Mouse (Mus musculus): ENCODE measurements around the gene Ksr1. TPM values are rescaled to one million over a fixed set of nuclear protein-coding genes. Genes with fewer than 3 reads are reported as not detected.

The Ksr1 gene
- polyA plus RNA-seq, 1 experiment, result 21.9 TPM

DNA sequence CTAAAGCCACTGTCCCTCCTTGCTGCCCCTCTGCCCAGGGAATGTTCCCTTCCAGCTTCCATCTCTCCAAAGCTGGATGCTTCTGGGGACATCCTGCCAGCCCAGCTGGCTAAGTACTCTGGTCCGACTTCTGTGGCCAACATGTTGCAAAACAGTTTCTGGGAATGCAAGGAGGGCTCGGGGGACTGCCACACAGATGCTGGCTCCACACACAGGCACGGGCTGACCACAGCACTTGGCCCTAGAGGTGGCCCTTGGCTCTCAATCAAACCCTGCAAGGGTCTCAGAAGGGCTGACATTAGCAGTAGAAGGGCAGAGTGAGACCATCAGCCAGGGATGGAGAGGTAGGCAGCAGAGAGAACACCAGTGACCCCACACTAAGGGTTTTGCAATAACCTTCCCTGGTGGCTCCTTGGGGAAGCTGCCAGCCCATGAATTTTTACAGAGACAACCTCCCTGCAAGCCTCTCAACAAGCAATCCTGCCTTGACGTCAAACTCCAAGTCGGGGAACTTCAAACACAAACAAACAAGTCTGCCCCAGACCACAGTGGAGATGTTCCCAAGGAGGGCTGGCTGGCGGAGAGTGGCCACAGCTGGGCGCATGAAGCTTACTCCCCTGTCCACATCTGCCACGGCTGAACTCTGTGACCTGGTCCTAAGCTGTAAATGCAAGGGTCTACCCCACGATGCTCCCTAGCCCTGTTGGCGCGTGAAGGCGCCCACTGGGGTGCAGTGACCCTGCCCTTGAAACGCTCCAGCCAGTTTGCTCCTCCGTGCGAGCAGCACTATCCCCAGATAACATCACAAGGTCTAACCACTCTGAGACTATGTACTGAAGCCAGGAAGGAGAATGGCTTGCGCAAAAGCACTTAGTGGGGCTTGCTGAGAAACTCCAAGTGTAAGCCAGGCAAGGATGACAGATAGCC is 65.0 kb downstream of the Ksr1 start:
- TF ChIP-seq POLR2A (IDR thresholded peaks at IDR 0.05; ENCODE audit: borderline replicate concordance, extremely low read depth, low read depth, low read length) (no peak), CTCF (IDR thresholded peaks at IDR 0.05; ENCODE audit: insufficient read depth, low read length) (no peak)
- no peak overlapping the region for H3K4me3 ChIP-seq (replicated peaks; ENCODE audit: extremely low read depth, low read depth, low read length)
- H3K4me1 ChIP-seq (ENCODE audit: control insufficient read depth, insufficient read depth, low read length), result peaks cover 30% of the 10 kb centered on the region
- WGBS, result 45% methylated on average over 16 of the region's 16 CpGs
- peak; percentile 43 for DNase-seq

DNA sequence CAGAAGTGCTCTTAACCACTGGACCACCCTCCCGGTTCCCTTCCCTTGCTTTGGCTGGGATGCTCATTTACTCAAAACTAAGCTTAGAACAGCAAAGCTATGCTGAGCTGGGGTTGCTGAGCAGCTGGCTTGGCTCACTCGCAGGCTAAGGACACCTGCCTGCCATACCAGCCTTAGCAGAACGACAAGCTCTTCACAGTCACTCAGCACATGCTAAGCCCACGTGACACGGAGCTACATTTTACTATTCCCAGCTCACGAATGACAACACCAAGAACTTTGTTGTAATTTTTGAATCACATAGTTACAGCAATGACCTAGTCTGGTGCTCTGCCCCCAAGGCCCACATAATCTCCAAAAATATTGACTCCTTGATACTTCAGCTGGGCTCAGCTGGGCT is 66.1 kb downstream of the Ksr1 start:
- no peak for DNase-seq
- H3K4me1 ChIP-seq (ENCODE audit: control insufficient read depth, insufficient read depth, low read length), result peaks cover 28% of the 10 kb centered on the region
- TF ChIP-seq CTCF (IDR thresholded peaks at IDR 0.05; ENCODE audit: insufficient read depth, low read length) (no peak), POLR2A (IDR thresholded peaks at IDR 0.05; ENCODE audit: borderline replicate concordance, extremely low read depth, low read depth, low read length) (no peak)
- WGBS, result 69% methylated on average over 6 of the region's 6 CpGs
- H3K4me3 ChIP-seq (replicated peaks; ENCODE audit: extremely low read depth, low read depth, low read length), result no peak overlapping the region

DNA sequence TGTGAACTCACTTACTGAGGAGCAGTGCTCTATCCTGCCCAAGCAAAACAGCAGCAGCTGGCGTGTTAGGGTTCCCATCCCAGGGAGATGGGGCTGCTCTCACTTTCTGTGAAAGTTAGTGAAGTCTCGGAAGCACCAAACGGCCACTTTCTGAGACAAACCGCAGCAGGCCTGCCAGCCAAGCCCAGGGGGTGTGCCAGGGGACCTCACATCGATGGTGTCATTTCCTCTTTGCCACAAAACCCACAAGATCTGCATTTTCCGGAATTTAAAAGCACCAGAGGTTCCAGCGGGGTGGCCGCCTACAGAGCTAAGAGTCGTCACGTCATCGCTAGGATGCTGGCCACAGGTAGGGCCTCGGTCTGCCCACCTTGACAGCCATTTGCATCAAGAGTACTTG is 69.7 kb downstream of the Ksr1 start:
- 71% methylated on average over 12 of the region's 12 CpGs for WGBS
- no peak overlapping the region for H3K4me3 ChIP-seq (replicated peaks; ENCODE audit: extremely low read depth, low read depth, low read length)
- DNase-seq, result no peak

DNA sequence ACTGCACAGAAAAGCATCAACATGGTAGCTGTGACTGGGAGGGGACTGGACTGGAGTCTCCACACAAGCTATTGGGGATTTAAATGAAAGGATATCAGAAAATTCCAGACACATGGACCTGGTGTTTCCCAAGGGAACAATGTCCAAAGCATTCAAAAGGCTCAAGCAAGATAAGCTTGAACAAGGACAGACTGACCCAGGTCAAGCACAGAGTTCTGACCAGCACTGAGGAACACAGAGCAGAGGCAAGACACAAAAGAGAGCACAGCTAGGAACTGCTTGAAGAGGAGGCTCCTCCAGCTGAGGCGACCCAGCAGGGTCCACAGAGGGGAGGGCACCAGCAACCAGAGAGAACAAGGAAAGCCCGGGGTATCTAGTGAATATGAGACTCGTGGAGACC is 71.2 kb downstream of the Ksr1 start:
- no peak for DNase-seq
- peaks cover 7% of the 10 kb centered on the region; the same call in 1 of the 2 replicates for H3K4me1 ChIP-seq (ENCODE audit: control insufficient read depth, insufficient read depth, low read length)
- 97% methylated on average over 3 of the region's 3 CpGs for WGBS
- TF ChIP-seq CTCF (IDR thresholded peaks at IDR 0.05; ENCODE audit: insufficient read depth, low read length) (no peak), POLR2A (IDR thresholded peaks at IDR 0.05; ENCODE audit: borderline replicate concordance, extremely low read depth, low read depth, low read length) (no peak)
- no peak overlapping the region for H3K4me3 ChIP-seq (replicated peaks; ENCODE audit: extremely low read depth, low read depth, low read length)

More for the DNA sequence above, 69.7 kb downstream of the Ksr1 start:
- H3K4me1 ChIP-seq (ENCODE audit: control insufficient read depth, insufficient read depth, low read length), result peaks cover 12% of the 10 kb centered on the region
- TF ChIP-seq POLR2A (IDR thresholded peaks at IDR 0.05; ENCODE audit: borderline replicate concordance, extremely low read depth, low read depth, low read length), result no peak
- no peak for TF ChIP-seq CTCF (IDR thresholded peaks at IDR 0.05; ENCODE audit: insufficient read depth, low read length)

DNA sequence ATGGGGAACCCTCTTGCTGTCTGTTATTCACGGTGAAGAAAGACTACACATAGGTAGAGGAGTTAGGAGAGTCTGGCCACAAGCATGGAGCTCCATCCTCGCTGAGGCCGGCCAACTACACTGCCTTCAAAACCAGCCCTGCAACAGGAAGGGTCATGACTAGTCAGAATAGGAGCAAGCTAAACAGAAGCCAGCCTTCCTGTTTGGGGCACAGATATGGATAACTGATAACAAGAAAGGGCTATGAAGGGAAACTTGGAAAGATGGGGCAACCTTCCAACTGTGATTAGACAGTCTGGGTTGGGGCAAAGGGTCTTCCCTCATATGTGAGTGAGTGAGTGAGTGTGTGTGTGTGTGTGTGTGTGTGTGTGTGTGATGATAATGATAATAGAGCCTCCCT is 71.6 kb downstream of the Ksr1 start:
- no peak for DNase-seq
- no peak for TF ChIP-seq POLR2A (IDR thresholded peaks at IDR 0.05; ENCODE audit: borderline replicate concordance, extremely low read depth, low read depth, low read length)
- Histone ChIP-seq H3K4me1 (ENCODE audit: control insufficient read depth, insufficient read depth, low read length) (peaks cover 7% of the 10 kb centered on the region; the same call in 1 of the 2 replicates), H3K4me3 (replicated peaks; ENCODE audit: extremely low read depth, low read depth, low read length) (no peak overlapping the region)
- WGBS, result 75% methylated on average over 3 of the region's 3 CpGs

DNA sequence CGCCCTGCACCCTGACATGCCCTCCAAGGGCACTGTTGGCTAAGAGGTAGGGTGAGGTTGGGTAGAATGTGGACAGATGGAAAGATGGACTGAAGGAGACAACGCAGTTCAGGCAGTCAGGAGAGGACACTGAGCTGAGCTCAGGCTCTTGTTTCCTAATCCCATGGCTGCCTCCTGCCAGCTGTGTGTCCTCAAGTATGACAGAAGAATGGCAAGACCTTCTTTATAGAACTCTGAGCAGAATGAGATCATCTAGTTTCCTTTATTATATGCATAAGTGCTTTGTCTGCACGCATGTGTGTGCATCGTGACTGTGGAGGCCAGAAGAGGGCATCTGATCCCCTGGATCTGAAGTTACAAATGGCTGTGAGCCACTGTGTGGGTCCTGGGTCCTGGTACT is 72.6 kb downstream of the Ksr1 start:
- DNase-seq, result no peak
- 75% methylated on average over 4 of the region's 4 CpGs for WGBS

DNA sequence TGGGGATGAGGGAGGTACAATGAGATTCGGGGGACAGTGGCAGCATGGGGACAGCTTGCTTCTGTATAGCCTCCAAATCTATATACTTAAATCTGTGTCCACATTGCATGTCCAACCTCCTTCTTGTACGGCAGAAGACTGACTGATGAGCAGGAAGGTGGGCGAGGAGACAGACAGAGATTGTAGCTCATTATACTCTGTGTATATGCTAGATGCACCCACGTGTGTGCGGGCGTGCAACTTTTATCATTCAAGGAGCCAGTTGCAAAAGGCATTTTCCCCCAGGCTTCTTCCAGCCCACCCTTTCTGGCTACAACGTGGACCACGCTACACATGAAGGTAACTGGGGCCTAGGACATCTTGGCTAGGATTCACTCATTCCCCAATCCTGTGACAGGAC is 74.1 kb downstream of the Ksr1 start:
- H3K4me3 ChIP-seq (replicated peaks; ENCODE audit: extremely low read depth, low read depth, low read length), result no peak overlapping the region
- DNase-seq, result no peak
- TF ChIP-seq POLR2A (IDR thresholded peaks at IDR 0.05; ENCODE audit: borderline replicate concordance, extremely low read depth, low read depth, low read length) (no peak), CTCF (IDR thresholded peaks at IDR 0.05; ENCODE audit: insufficient read depth, low read length) (no peak)
- H3K4me1 ChIP-seq (ENCODE audit: control insufficient read depth, insufficient read depth, low read length), result peaks cover 7% of the 10 kb centered on the region; the same call in 1 of the 2 replicates
- WGBS, result 91% methylated on average over 8 of the region's 8 CpGs

More for the DNA sequence above, 72.6 kb downstream of the Ksr1 start:
- Histone ChIP-seq H3K4me1 (ENCODE audit: control insufficient read depth, insufficient read depth, low read length) (peaks cover 7% of the 10 kb centered on the region; the same call in 1 of the 2 replicates), H3K4me3 (replicated peaks; ENCODE audit: extremely low read depth, low read depth, low read length) (no peak overlapping the region)
- TF ChIP-seq CTCF (IDR thresholded peaks at IDR 0.05; ENCODE audit: insufficient read depth, low read length) (no peak), POLR2A (IDR thresholded peaks at IDR 0.05; ENCODE audit: borderline replicate concordance, extremely low read depth, low read depth, low read length) (no peak)

DNA sequence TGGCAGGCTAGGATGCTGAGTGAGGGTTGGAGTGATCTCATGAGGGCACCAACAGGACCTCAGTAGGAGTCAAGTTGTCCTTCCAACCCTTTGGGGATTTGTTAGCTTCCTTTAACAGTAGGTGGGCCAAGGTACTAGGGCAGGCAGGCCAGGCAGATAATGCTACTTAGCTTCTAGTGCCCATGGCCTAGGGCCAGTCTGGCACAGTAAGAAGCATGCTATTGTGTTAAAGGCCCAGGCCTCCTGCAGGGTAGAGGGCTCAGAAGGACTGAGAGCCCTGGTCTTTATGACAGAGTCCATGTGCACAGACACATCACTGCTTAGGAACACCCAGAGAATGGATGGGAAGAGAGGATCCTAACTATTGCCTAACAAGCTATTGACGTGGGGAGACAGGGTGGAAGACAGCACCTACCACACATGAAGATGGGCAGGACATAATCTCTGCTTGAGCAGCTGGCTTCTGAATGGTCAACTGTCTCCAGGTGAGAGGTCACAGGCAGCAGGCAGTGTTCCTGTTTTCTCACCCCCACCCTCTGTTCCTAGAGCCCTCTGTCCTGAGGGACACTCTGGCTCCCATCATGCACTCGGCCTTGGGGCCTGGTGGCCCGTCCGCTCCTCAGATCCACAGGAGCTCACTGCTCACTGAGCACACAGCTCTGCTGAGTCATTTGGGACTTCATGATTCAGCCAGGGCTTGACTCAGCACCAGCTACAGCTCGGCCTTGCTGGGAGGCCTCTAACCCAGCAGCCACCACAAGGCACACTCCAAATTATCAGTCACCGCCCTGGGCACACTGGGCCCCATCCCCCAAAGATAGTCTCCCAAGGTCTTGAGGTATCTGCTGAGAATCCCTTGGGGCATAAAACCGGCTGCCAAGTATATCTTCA is 74.9 kb downstream of the Ksr1 start:
- H3K4me3 ChIP-seq (replicated peaks; ENCODE audit: extremely low read depth, low read depth, low read length), result no peak overlapping the region
- DNase-seq, result no peak
- WGBS, result 76% methylated on average over 7 of the region's 7 CpGs

DNA sequence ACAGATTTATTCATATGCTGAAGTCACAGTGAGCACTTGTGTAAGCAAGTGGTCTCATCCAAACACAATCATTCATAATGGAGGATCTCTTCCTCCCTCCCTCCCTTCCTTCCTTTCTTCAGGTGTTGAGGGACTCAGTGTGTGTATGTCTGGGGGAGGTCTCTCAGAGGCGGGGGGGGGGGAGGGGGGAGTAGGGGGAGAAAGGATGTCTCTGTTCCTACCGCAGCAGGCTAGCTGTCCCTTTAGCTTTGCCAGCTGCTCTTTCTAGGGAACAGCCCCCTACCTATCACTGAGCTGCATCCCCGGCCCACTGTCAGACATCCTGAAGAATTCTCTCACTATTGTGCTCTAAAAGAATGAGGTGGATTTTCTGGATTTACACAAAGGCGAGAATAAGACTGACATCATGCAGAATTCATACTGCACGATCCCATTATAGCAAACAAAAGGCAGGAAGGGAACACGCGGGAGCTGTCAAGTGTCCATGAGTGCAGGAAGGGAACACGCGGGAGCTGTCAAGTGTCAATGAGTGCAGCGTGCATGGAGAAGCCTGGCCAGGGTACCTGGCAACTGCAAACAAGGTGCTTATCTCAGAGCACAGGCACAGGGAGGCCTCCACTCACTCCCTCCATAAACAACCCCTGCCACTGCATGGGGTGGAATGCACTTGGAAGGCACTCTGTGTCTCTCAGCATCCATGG is 76.6 kb downstream of the Ksr1 start:
- 33% methylated on average over 10 of the region's 10 CpGs for WGBS
- Histone ChIP-seq H3K4me1 (ENCODE audit: control insufficient read depth, insufficient read depth, low read length) (peaks cover 7% of the 10 kb centered on the region), H3K4me3 (replicated peaks; ENCODE audit: extremely low read depth, low read depth, low read length) (no peak overlapping the region)
- TF ChIP-seq CTCF (IDR thresholded peaks at IDR 0.05; ENCODE audit: insufficient read depth, low read length), result no peak
- DNase-seq, result no peak

More for the DNA sequence above, 74.9 kb downstream of the Ksr1 start:
- TF ChIP-seq POLR2A (IDR thresholded peaks at IDR 0.05; ENCODE audit: borderline replicate concordance, extremely low read depth, low read depth, low read length) (no peak), CTCF (IDR thresholded peaks at IDR 0.05; ENCODE audit: insufficient read depth, low read length) (no peak)
- H3K4me1 ChIP-seq (ENCODE audit: control insufficient read depth, insufficient read depth, low read length), result peaks cover 6% of the 10 kb centered on the region; the same call in 1 of the 2 replicates

Data from lung, adult 2 months (tissue).